Mouse (Mus musculus): Measurements from ENCODE around the gene Med9. TPM values are rescaled to one million over a fixed set of nuclear protein-coding genes. Genes with fewer than 3 reads are reported as not detected.

The Med9 gene
- total and polyA plus RNA-seq, 3 experiments, result 35.5 to 43.3 (median 41.6) TPM

DNA sequence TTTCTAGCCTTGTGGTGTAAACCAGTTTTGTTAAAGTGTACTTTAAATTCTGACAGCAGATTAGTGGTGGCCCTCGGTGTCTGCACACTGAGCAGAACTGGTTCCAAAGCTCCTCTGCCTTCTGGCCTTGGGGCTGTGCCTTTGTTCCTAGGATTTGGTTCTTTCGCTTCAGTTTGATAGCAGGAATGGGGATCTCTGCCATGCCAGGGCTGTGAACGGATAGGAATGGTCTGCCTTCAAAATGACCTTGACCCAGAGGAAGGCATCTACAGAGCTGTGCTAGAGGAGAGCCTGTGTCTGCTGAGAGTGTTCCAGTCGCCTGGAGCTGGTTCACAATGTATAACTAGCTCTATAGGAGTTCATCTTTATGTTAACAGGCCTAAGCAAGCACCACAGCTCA, 11.4 kb downstream of the Med9 start:
- in situ Hi-C loops (cut with MboI; ENCODE audit: low pct_ligation_motif_present, low pct_unique_long_range_greater_than_20kb, low sequenced_read_pairs), result no loop called here
- H3K9ac ChIP-seq (ENCODE audit: insufficient read depth, low read depth), result no peak overlapping the region

DNA sequence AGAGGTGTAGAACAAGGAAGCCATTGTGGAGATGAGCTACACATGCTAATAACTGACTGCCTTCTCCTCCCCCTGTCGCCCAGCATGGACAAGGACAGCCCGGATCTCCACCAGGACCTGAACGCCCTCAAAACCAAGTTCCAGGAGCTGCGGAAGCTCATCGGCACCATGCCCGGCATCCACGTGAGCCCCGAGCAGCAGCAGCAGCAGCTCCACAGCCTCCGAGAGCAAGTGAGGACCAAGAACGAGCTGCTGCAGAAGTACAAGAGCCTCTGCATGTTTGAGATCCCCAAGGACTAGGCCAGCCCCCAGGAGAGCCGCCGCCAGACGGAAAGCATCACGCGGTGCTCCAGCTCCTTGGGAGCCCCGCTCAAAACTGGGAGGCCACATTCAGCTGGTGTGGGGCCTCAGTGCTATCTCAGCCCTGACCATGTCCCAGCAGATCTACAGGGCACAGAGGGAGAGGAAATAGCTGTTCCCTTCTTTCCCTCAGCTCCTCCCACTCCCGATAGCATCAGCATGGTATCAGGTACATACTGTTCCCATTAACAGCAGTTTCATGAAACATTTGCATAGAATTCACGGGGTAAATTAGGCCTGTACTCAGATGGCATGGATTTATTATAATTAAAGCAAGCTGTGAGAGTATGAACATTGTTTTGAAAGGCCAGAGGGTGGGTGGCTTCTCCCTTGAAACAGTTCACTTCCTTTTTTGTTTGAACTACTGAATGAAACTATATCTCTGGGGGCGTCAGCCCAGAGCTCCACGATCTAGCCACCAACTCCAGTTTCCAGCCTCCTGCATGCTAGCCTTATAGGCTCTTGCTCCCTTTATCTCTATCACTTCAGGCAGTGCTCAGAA, 12.7 kb downstream of the Med9 start:
- Histone ChIP-seq H3K4me3 (replicated peaks in 1 of 3; ENCODE audit: low read depth in 2 of 3, low read length in 2 of 3, poor library complexity in 1 of 3) (no peak overlapping the region), H3K9ac (ENCODE audit: insufficient read depth, low read depth) (no peak overlapping the region), H3K27ac (ENCODE audit: insufficient read depth, low read depth) (no peak overlapping the region), H3K9me3 (replicated peaks; ENCODE audit: low read length) (no peaks in the 10 kb centered on the region), H3K36me3 (replicated peaks in 1 of 2; ENCODE audit: control insufficient read depth in 1 of 2, insufficient read depth in 1 of 2, low read length in 1 of 2) (peaks cover 25 to 75% of the 10 kb centered on the region in 2 experiments), H3K27me3 (replicated peaks) (no peaks in the 10 kb centered on the region), H3K4me2 (ENCODE audit: insufficient read depth, low read depth, poor library complexity, severe bottlenecking) (no peak overlapping the region), H3K4me1 (ENCODE audit: control insufficient read depth in 1 of 2, insufficient read depth in 2 of 2) (peaks cover 4 to 43% of the 10 kb centered on the region in 2 experiments), H3K79me2 (replicated peaks; ENCODE audit: control insufficient read depth, extremely low read depth, insufficient read depth, poor library complexity, severe bottlenecking) (no peaks in the 10 kb centered on the region; the same call in 1 of the 2 replicates)
- dilution Hi-C loops (cut with MboI; ENCODE audit: extremely low pct_ligation_motif_present, extremely low pct_unique_long_range_greater_than_20kb, low sequenced_read_pairs) (no loop called here), in situ Hi-C loops (cut with MboI; ENCODE audit: low pct_ligation_motif_present, low pct_unique_long_range_greater_than_20kb, low sequenced_read_pairs) (no loop called here)
- DNase-seq (ENCODE audit: extremely low read depth), result no peak
- no peak for TF ChIP-seq ZMIZ1 (IDR thresholded peaks at IDR 0.05; ENCODE audit: low read depth, low read length)
- TF ChIP-seq ETS1 (conservative IDR thresholded peaks at IDR 0.05; ENCODE audit: low read depth, low read length), result no peak

More for the DNA sequence above, 11.4 kb downstream of the Med9 start:
- Histone ChIP-seq H3K27ac (ENCODE audit: insufficient read depth, low read depth) (no peak overlapping the region), H3K9me3 (replicated peaks; ENCODE audit: low read length) (no peaks in the 10 kb centered on the region), H3K79me2 (replicated peaks; ENCODE audit: control insufficient read depth, extremely low read depth, insufficient read depth, poor library complexity, severe bottlenecking) (no peaks in the 10 kb centered on the region; the same call in 1 of the 2 replicates), H3K4me2 (ENCODE audit: insufficient read depth, low read depth, poor library complexity, severe bottlenecking) (no peak overlapping the region), H3K36me3 (replicated peaks in 1 of 2; ENCODE audit: control insufficient read depth in 1 of 2, insufficient read depth in 1 of 2, low read length in 1 of 2) (peaks cover 30 to 87% of the 10 kb centered on the region in 2 experiments), H3K4me3 (replicated peaks in 1 of 3; ENCODE audit: low read depth in 2 of 3, low read length in 2 of 3, poor library complexity in 1 of 3) (no peak overlapping the region), H3K4me1 (ENCODE audit: control insufficient read depth in 1 of 2, insufficient read depth in 2 of 2) (peaks cover 1 to 31% of the 10 kb centered on the region in 2 experiments; a peak in 3 of 4 replicates), H3K27me3 (replicated peaks) (no peaks in the 10 kb centered on the region)
- TF ChIP-seq KAT2A (IDR thresholded peaks at IDR 0.05; ENCODE audit: insufficient replicate concordance, low read length), result no peak
- no peak for TF ChIP-seq NRF1 (IDR thresholded peaks at IDR 0.05; ENCODE audit: low read depth, low read length)
- no peak for TF ChIP-seq ZC3H11A (IDR thresholded peaks at IDR 0.05; ENCODE audit: low read depth, low read length)
- TF ChIP-seq ELF1 (IDR thresholded peaks at IDR 0.05; ENCODE audit: low read depth, low read length), result no peak
- no peak for TF ChIP-seq POLR2AphosphoS2 (IDR thresholded peaks at IDR 0.05; ENCODE audit: low read depth, low read length)
- TF ChIP-seq HCFC1 (IDR thresholded peaks at IDR 0.05; ENCODE audit: low read depth, low read length), result no peak
- dilution Hi-C loops (cut with MboI; ENCODE audit: extremely low pct_ligation_motif_present, extremely low pct_unique_long_range_greater_than_20kb, low sequenced_read_pairs), result no loop called here
- DNase-seq (ENCODE audit: extremely low read depth), result no peak

DNA sequence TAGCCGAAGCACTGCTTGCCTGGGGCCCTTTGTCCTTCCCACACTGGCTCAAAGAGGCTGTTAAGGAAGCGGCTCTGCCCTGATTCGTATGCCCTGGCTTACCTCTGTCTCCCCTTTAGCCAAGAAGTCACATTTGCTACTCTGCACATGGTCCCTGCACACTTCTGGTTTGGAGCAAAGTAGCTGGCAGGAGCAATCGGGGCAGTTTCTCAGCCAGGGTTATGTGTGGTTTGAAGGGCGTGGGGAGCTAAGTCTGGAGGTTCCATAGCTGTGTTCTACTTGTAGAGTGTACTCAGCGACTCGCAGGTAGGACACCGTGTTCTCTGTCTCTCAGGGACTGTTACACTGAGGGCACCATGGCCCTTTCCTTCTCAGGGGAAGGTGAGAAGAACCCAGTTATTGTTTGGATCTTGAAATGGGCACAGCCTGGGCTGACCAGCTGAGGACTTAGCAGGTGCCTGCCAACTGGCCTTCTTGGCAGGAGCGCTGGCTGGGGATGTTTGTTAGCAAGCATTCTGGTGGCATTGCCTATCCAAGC, 13.4 kb downstream of the Med9 start:
- Histone ChIP-seq H3K27me3 (replicated peaks) (no peaks in the 10 kb centered on the region), H3K36me3 (replicated peaks in 1 of 2; ENCODE audit: control insufficient read depth in 1 of 2, insufficient read depth in 1 of 2, low read length in 1 of 2) (peaks cover 22 to 70% of the 10 kb centered on the region in 2 experiments), H3K4me1 (ENCODE audit: control insufficient read depth in 1 of 2, insufficient read depth in 2 of 2) (peaks cover 11 to 50% of the 10 kb centered on the region in 2 experiments), H3K9ac (ENCODE audit: insufficient read depth, low read depth) (no peak overlapping the region), H3K79me2 (replicated peaks; ENCODE audit: control insufficient read depth, extremely low read depth, insufficient read depth, poor library complexity, severe bottlenecking) (no peaks in the 10 kb centered on the region), H3K27ac (ENCODE audit: insufficient read depth, low read depth) (no peak overlapping the region), H3K4me2 (ENCODE audit: insufficient read depth, low read depth, poor library complexity, severe bottlenecking) (no peak overlapping the region), H3K4me3 (replicated peaks in 1 of 3; ENCODE audit: low read depth in 2 of 3, low read length in 2 of 3, poor library complexity in 1 of 3) (no peak overlapping the region), H3K9me3 (replicated peaks; ENCODE audit: low read length) (no peaks in the 10 kb centered on the region)
- dilution Hi-C loops (cut with MboI; ENCODE audit: extremely low pct_ligation_motif_present, extremely low pct_unique_long_range_greater_than_20kb, low sequenced_read_pairs), result no loop called here
- in situ Hi-C loops (cut with MboI; ENCODE audit: low pct_ligation_motif_present, low pct_unique_long_range_greater_than_20kb, low sequenced_read_pairs), result no loop called here
- no peak for TF ChIP-seq MEF2A (IDR thresholded peaks at IDR 0.05; ENCODE audit: borderline replicate concordance, low read depth, low read length)
- DNase-seq (ENCODE audit: extremely low read depth), result no peak

All from CH12.LX (cell line).